Mouse (Mus musculus) lung, embryonic 15.5 days (tissue): ENCODE data around the gene Coro7. TPM values are rescaled to one million over a fixed set of nuclear protein-coding genes. Genes with fewer than 3 reads are reported as not detected.
A peak's percentile ranks its signal among the peaks of the same experiment; 100 is the strongest.

Source experiments
- ATAC-seq: fragments of 200-750 bp; cut with Nextera tagmentation; 2 replicates; pipeline ENCODE4 v1.8.0; 2017; ENCODE audit warnings: moderate number of reproducible peaks, borderline replicate concordance; ENCODE audit not compliant: low FRiP score, low TSS enrichment; ENCODE audit errors: extremely low read depth
- H3K27ac ChIP-seq: fragments of 300-500 bp; sonication (generic); 2 replicates; pipeline ENCODE4 v1.5.1; 2015; ENCODE audit warnings: moderate library complexity, mild to moderate bottlenecking, inconsistent platforms
- H3K27me3 ChIP-seq: fragments of 300-500 bp; sonication (generic); 2 replicates; pipeline ENCODE4 v1.6.1; 2015; ENCODE audit warnings: inconsistent platforms
- H3K36me3 ChIP-seq: fragments of 300-500 bp; sonication (generic); 2 replicates; pipeline ENCODE4 v1.6.1; 2015; ENCODE audit warnings: inconsistent platforms
- H3K4me1 ChIP-seq: fragments of 300-500 bp; sonication (generic); 2 replicates; pipeline ENCODE4 v1.6.1; 2015; ENCODE audit warnings: inconsistent platforms
- H3K4me2 ChIP-seq: fragments of 300-500 bp; sonication (generic); 2 replicates; pipeline ENCODE4 v1.6.1; 2015; ENCODE audit warnings: inconsistent platforms, mild to moderate bottlenecking, moderate library complexity
- H3K4me3 ChIP-seq: fragments of 300-500 bp; sonication (generic); 2 replicates; pipeline ENCODE4 v1.5.1; 2015; ENCODE audit warnings: mild to moderate bottlenecking, inconsistent platforms
- H3K9ac ChIP-seq: fragments of 300-500 bp; sonication (generic); 2 replicates; pipeline ENCODE4 v1.6.1; 2015; ENCODE audit warnings: inconsistent platforms
- H3K9me3 ChIP-seq: fragments of 300-500 bp; sonication (generic); 2 replicates; pipeline ENCODE4 v1.6.1; 2016; ENCODE audit warnings: inconsistent platforms
- WGBS: fragments of 180-500 bp; shearing (Covaris S2); methylation state at CpG from one replicate; pipeline ENCODE4 v1.1.7; 2015; 5-methylcytosine and 5-hydroxymethylcytosine counted together
- polyA plus RNA-seq: library from polyadenylated mRNA; unstranded; fragments of >200 nt; fragmentation: Nextera tagmentation; extraction: Ambion mirVana; gene quantifications from 2 replicates; pipeline ENCODE4 v1.2.1, GENCODE M21; 2015

The Coro7 gene
- polyA plus RNA-seq, 1 experiment from 2014 or later, result 15.2 TPM

DNA sequence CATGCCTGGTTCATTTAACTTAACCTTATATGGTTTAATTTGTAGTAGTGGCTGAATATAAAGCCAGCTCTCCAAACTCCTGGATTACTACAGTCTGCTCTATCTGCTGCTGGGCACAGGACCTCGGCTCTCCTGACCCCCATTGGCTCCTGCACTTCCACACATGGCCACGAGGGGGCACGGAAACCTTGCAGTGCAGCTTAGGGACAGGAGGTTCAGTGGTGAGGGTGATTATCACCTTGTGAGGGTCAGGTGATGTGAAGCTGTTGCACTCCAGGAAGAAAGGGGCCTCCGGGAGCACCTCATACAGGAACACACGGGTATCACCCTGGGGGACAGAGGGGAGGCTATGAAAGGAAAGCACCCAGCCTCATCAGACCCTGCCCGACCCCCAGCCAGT, 49.6 kb downstream of the Coro7 start:
- no peak for ATAC-seq
- Histone ChIP-seq H3K27me3 (no peaks in the 10 kb centered on the region), H3K4me2 (no peak overlapping the region), H3K4me3 (no peak overlapping the region), H3K4me1 (no peaks in the 10 kb centered on the region), H3K9ac (no peak overlapping the region), H3K9me3 (no peaks in the 10 kb centered on the region), H3K36me3 (no peaks in the 10 kb centered on the region), H3K27ac (no peak overlapping the region)
- 15% methylated on average over 6 of the region's 6 CpGs for WGBS

- ATAC-seq, result no peak
- Histone ChIP-seq H3K4me3 (no peak overlapping the region), H3K9me3 (no peaks in the 10 kb centered on the region), H3K9ac (no peak overlapping the region), H3K27ac (no peak overlapping the region), H3K36me3 (no peaks in the 10 kb centered on the region), H3K4me1 (peaks cover 3% of the 10 kb centered on the region), H3K27me3 (no peaks in the 10 kb centered on the region), H3K4me2 (no peak overlapping the region)
- 90% methylated on average over 9 of the region's 9 CpGs for WGBS
Measured at GRCm38 (mm10) chr16:4628898-4629419, 50.6 kb downstream of the Coro7 start.

DNA sequence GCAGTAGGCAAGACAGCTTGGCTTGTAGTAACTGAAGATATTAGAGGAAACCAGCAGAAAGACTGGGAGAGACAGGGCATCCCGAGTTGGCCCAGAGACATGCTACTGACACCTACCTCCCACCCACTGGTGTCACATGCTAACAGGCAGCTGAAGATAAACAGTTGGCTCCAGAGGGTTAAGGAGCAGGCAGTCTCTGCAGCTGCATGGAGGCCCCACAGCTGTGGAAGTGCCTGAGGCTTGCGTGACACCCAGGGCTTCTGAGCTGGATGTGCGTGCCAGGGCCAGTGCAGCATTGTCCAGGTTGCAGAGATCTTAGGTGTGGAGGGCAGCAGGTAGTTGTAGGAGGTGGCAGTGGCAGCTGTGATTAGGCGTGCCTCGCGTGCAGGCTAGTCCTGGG, 52.5 kb downstream of the Coro7 start:
- H3K27me3 ChIP-seq, result no peaks in the 10 kb centered on the region
- ATAC-seq, result no peak
- no peaks in the 10 kb centered on the region for H3K36me3 ChIP-seq
- H3K9me3 ChIP-seq, result no peaks in the 10 kb centered on the region
- no peak overlapping the region; the same call in 1 of the 2 replicates for H3K9ac ChIP-seq
- peaks cover 17% of the 10 kb centered on the region for H3K4me1 ChIP-seq
- H3K27ac ChIP-seq, result no peak overlapping the region
- no peak overlapping the region for H3K4me2 ChIP-seq
- WGBS, result 39% methylated on average over 6 of the region's 6 CpGs
- no peak overlapping the region for H3K4me3 ChIP-seq

GRCm38 (mm10) chr16:4624481-4625110, 55.0 kb downstream of the Coro7 start, which contains the start of gene Pam16:
Gene Pam16 (minus strand): TSS chr16:4624988.
- Histone ChIP-seq H3K27me3 (no peaks in the 10 kb centered on the region), H3K9me3 (no peaks in the 10 kb centered on the region), H3K36me3 (no peaks in the 10 kb centered on the region), H3K4me2 (peak within 1 kb of the TSS; percentile 77), H3K4me1 (peaks cover 17% of the 10 kb centered on the region), H3K4me3 (peak within 1 kb of the TSS; percentile 83), H3K27ac (peak within 1 kb of the TSS; percentile 89), H3K9ac (peak within 1 kb of the TSS; percentile 83)
- ATAC-seq, result peak; percentile 89
- WGBS, result under 1% methylated on average over 56 of the region's 56 CpGs

GRCm38 (mm10) chr16:4624074-4624473, 55.5 kb downstream of the Coro7 start:
- peak overlapping the region; percentile 77 for H3K4me2 ChIP-seq
- peak overlapping the region; percentile 89 for H3K27ac ChIP-seq
- no peaks in the 10 kb centered on the region for H3K27me3 ChIP-seq
- WGBS, result 11% methylated on average over 9 of the region's 9 CpGs
- no peaks in the 10 kb centered on the region for H3K9me3 ChIP-seq
- peak overlapping the region; percentile 83 for H3K4me3 ChIP-seq
- H3K36me3 ChIP-seq, result no peaks in the 10 kb centered on the region
- H3K9ac ChIP-seq, result peak overlapping the region; percentile 83
- no peak for ATAC-seq
- peaks cover 17% of the 10 kb centered on the region for H3K4me1 ChIP-seq

GRCm38 (mm10) chr16:4616829-4617228, 62.7 kb downstream of the Coro7 start:
- Histone ChIP-seq H3K9me3 (no peaks in the 10 kb centered on the region), H3K27me3 (no peaks in the 10 kb centered on the region), H3K4me1 (no peaks in the 10 kb centered on the region), H3K27ac (no peak overlapping the region), H3K4me3 (no peak overlapping the region), H3K9ac (no peak overlapping the region), H3K36me3 (peaks cover 49% of the 10 kb centered on the region), H3K4me2 (no peak overlapping the region)
- ATAC-seq, result no peak
- WGBS, result 74% methylated on average over 4 of the region's 4 CpGs

- WGBS, result 72% methylated on average over 1 of the region's 1 CpGs
- H3K9ac ChIP-seq, result no peak overlapping the region
- no peaks in the 10 kb centered on the region for H3K4me1 ChIP-seq
- H3K27ac ChIP-seq, result peak overlapping the region; percentile 2; the same call in 1 of the 2 replicates
- H3K36me3 ChIP-seq, result peaks cover 63% of the 10 kb centered on the region
- no peak overlapping the region for H3K4me3 ChIP-seq
- H3K4me2 ChIP-seq, result no peak overlapping the region
- H3K27me3 ChIP-seq, result no peaks in the 10 kb centered on the region
- no peaks in the 10 kb centered on the region for H3K9me3 ChIP-seq
- no peak for ATAC-seq
Measured at GRCm38 (mm10) chr16:4615297-4615696, 64.3 kb downstream of the Coro7 start.

- Histone ChIP-seq H3K4me3 (no peak overlapping the region), H3K9ac (no peak overlapping the region), H3K27ac (no peak overlapping the region), H3K4me2 (no peak overlapping the region), H3K36me3 (peaks cover 69% of the 10 kb centered on the region), H3K9me3 (no peaks in the 10 kb centered on the region), H3K4me1 (no peaks in the 10 kb centered on the region), H3K27me3 (no peaks in the 10 kb centered on the region)
- no peak for ATAC-seq
- WGBS, result 91% methylated on average over 3 of the region's 3 CpGs
Measured at GRCm38 (mm10) chr16:4614639-4615038, 64.9 kb downstream of the Coro7 start.

- no peak overlapping the region for H3K4me3 ChIP-seq
- no peak overlapping the region for H3K4me2 ChIP-seq
- peaks cover 72% of the 10 kb centered on the region for H3K36me3 ChIP-seq
- ATAC-seq, result no peak
- no peak overlapping the region for H3K9ac ChIP-seq
- H3K27me3 ChIP-seq, result no peaks in the 10 kb centered on the region
- WGBS, result 88% methylated on average over 9 of the region's 9 CpGs
- peaks cover under 1% of the 10 kb centered on the region; the same call in 1 of the 2 replicates for H3K4me1 ChIP-seq
- H3K27ac ChIP-seq, result no peak overlapping the region
- H3K9me3 ChIP-seq, result no peaks in the 10 kb centered on the region
Measured at GRCm38 (mm10) chr16:4613736-4614135, 65.8 kb downstream of the Coro7 start.

DNA sequence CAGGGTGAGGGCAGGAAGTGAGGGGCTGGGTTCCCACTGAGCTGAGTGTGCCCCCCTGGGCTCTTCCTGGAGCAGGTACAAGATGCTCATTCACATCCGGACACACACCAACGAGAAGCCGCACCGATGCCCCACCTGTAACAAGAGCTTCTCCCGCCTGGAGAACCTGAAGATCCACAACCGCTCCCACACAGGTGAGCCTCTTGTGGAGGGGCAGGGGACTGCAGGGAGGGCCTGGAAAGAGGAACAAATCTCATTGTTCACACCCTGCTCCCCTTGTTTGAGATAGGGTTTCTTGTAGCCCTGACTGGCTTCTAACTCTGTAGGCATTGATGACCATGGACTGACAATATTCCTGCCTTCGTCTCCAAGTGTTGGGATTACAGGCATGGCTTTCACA, 67.9 kb downstream of the Coro7 start:
- H3K4me2 ChIP-seq, result no peak overlapping the region
- H3K36me3 ChIP-seq, result peaks cover 72% of the 10 kb centered on the region
- no peak overlapping the region for H3K27ac ChIP-seq
- WGBS, result 86% methylated on average over 7 of the region's 7 CpGs
- H3K9ac ChIP-seq, result no peak overlapping the region
- H3K4me1 ChIP-seq, result peaks cover 21% of the 10 kb centered on the region
- no peaks in the 10 kb centered on the region for H3K27me3 ChIP-seq
- no peaks in the 10 kb centered on the region for H3K9me3 ChIP-seq
- H3K4me3 ChIP-seq, result no peak overlapping the region
- ATAC-seq, result no peak

DNA sequence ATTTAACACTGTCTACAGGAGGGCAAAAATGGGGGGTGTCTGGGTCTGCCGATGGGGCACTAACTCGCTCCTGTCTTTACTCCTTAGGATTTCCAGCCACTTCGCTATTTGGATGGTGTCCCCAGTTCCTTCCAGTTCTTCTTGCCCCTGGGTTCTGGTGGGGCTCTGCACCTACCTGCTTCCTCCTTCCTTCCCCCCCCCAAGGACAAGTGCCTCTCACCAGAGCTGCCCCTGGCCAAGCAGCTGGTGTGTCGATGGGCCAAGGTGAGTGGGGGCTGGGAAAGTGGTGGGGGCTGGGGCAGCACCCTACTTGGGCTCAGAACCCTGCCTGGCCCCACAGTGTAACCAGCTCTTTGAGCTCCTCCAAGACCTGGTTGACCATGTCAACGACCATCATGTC, 68.4 kb downstream of the Coro7 start:
- Histone ChIP-seq H3K4me3 (no peak overlapping the region), H3K9ac (no peak overlapping the region), H3K27me3 (no peaks in the 10 kb centered on the region), H3K36me3 (peaks cover 67% of the 10 kb centered on the region), H3K27ac (no peak overlapping the region), H3K4me2 (no peak overlapping the region), H3K9me3 (no peaks in the 10 kb centered on the region), H3K4me1 (peaks cover 25% of the 10 kb centered on the region)
- no peak for ATAC-seq
- 82% methylated on average over 5 of the region's 5 CpGs for WGBS

DNA sequence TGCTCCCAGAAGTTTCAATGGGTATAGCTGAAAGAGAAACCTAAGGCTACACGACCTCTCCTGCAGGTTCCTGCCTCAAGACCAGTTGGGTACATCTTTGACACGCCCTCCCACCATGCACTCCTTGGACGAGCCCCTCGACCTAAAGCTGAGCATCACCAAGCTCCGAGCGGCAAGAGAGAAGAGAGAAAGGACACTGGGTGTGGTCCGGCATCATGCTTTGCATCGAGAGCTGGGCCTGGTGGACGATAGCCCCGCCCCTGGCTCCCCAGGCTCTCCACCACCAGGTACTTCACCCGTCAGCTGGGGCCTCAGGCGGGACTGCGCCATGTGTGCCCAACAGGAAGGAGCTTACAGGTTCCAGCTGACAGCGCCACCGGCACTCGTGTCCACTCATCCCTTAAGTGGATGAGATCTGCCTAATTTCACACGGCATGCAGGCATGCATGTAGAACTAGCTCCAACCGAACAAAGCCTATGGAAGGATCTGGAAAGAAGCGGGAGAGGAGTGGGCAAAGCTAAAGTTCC, 71.0 kb downstream of the Coro7 start:
- ATAC-seq, result no peak
- H3K9ac ChIP-seq, result no peak overlapping the region
- H3K4me3 ChIP-seq, result no peak overlapping the region
- H3K27me3 ChIP-seq, result no peaks in the 10 kb centered on the region
- H3K9me3 ChIP-seq, result no peaks in the 10 kb centered on the region
- H3K4me2 ChIP-seq, result no peak overlapping the region
- WGBS, result 69% methylated on average over 19 of the region's 19 CpGs
- peaks cover 42% of the 10 kb centered on the region for H3K36me3 ChIP-seq
- H3K4me1 ChIP-seq, result peaks cover 51% of the 10 kb centered on the region
- H3K27ac ChIP-seq, result no peak overlapping the region
